Mouse (Mus musculus) embryonic stem cell, embryonic (primary cell): Measurements from ENCODE around the gene Slc4a1.

Source experiments
- CTCF ChIA-PET, 4 experiments: fragments of 300-600 bp in 2 of 4; fragments of 350-600 bp in 2 of 4; sonication (Branson Sonifier 250); formaldehyde crosslinking; loops; one replicate each; lab custom pipeline; 2022; ENCODE audit warnings: inconsistent platforms in 2 of 4; lab: Charles Lee
- POLR2A ChIA-PET, 4 experiments: fragments of 300-600 bp in 2 of 4; fragments of 350-600 bp in 2 of 4; sonication (Branson Sonifier 250); formaldehyde crosslinking; loops; one replicate each; lab custom pipeline; 2022; ENCODE audit warnings: antibody characterized with exemption in 4 of 4, inconsistent platforms in 1 of 4; lab: Charles Lee

Slc4a1 gene

GRCm38 (mm10) chr11:102393238-102393634, 27.2 kb upstream of the Slc4a1 start, which contains the start of gene Rundc3a:
Gene Rundc3a, plus strand, starts transcription at chr11:102393403.
- POLR2A ChIA-PET = interaction anchor here (0.6 to 35.7 kb wide), 56 partner anchors 8 to 735 kb away, joined by 3 to 1349 read pairs (median 4); partner anchors contain the start of genes Slc25a39 (in 4 of the 4), Ubtf (in 3 of the 4), Grn (in 2 of the 4) and Tmub2 (in 2 of the 4)

GRCm38 (mm10) chr11:102392441-102393237, 26.6 kb upstream of the Slc4a1 start:
- POLR2A ChIA-PET = interaction anchor here (0.6 to 35.7 kb wide), 56 partner anchors 9 to 734 kb away, joined by 3 to 1349 read pairs (median 4); partner anchors contain the start of genes Slc25a39 (in 4 of the 4), Ubtf (in 3 of the 4), Grn (in 2 of the 4) and Tmub2 (in 2 of the 4)
- CTCF ChIA-PET = interaction anchor here in 2 of 4 experiments (0.5 to 2.7 kb wide), 11 partner anchors 14 to 108 kb away, joined by 3 to 12 read pairs (median 5); partner anchors contain the start of genes Atxn7l3 (in 2 of the 2), Fam171a2 (in 1 of the 2), Grn (in 1 of the 2) and Slc25a39 (in 1 of the 2)

More at GRCm38 (mm10) chr11:102393238-102393634, 27.2 kb upstream of the Slc4a1 start, which contains the start of gene Rundc3a:
- CTCF ChIA-PET = interaction anchor here in 2 of 4 experiments (0.5 to 2.7 kb wide), 11 partner anchors 14 to 109 kb away, joined by 3 to 12 read pairs (median 5); partner anchors contain the start of genes Atxn7l3 (in 2 of the 2), Fam171a2 (in 1 of the 2), Grn (in 1 of the 2) and Slc25a39 (in 1 of the 2)

- ChIA-PET POLR2A (interaction anchor here in 3 of 4 experiments (0.6 to 35.7 kb wide), 9 partner anchors 10 to 781 kb away, joined by 3 to 1349 read pairs (median 5); partner anchors contain the start of genes Slc25a39 (in 2 of the 3), Tmub2 (in 1 of the 3) and Ubtf (in 1 of the 3)), CTCF (interaction anchor here in 2 of 4 experiments (0.6 to 0.8 kb wide), 3 partner anchors 12 to 288 kb away, joined by 3 to 6 read pairs (median 4); no protein-coding TSS in a partner anchor)
Measured at GRCm38 (mm10) chr11:102389436-102389835, 23.4 kb upstream of the Slc4a1 start.

- CTCF ChIA-PET = no interaction called here
- POLR2A ChIA-PET = interaction anchor here in 2 of 4 experiments (1.1 to 2.7 kb wide), 4 partner anchors 10 to 21 kb away, joined by 3 to 15 read pairs (median 5); no protein-coding TSS in a partner anchor
Measured at GRCm38 (mm10) chr11:102386121-102386520, 20.1 kb upstream of the Slc4a1 start.

GRCm38 (mm10) chr11:102385075-102385474, 19.1 kb upstream of the Slc4a1 start:
- ChIA-PET CTCF (no interaction called here), POLR2A (interaction anchor here in 2 of 4 experiments (1.3 to 2.7 kb wide), 7 partner anchors 8 to 101 kb away, joined by 4 to 16 read pairs (median 6); partner anchors contain the start of genes Rundc3a (in 1 of the 2) and Slc25a39 (in 1 of the 2))

GRCm38 (mm10) chr11:102384418-102384817, 18.4 kb upstream of the Slc4a1 start:
- ChIA-PET POLR2A (interaction anchor here (0.6 to 2.8 kb wide), 16 partner anchors 8 to 508 kb away, joined by 3 to 18 read pairs (median 5); partner anchors contain the start of genes Rundc3a (in 2 of the 4), Slc25a39 (in 2 of the 4) and Tmub2 (in 1 of the 4)), CTCF (interaction anchor here in 3 of 4 experiments (0.6 to 1.4 kb wide), 3 partner anchors 75 to 203 kb away, joined by 4 to 6 read pairs (median 4); no protein-coding TSS in a partner anchor)

- CTCF ChIA-PET = interaction anchor here in 2 of 4 experiments (1.2 to 1.4 kb wide), 4 partner anchors 36 to 128 kb away, joined by 3 to 4 read pairs (median 4); no protein-coding TSS in a partner anchor
- POLR2A ChIA-PET = interaction anchor here (0.5 to 2.8 kb wide), 21 partner anchors 7 to 99 kb away, joined by 3 to 18 read pairs (median 4); partner anchors contain the start of genes Rundc3a (in 2 of the 4) and Slc25a39 (in 2 of the 4)
Measured at GRCm38 (mm10) chr11:102383365-102384136, 17.5 kb upstream of the Slc4a1 start.

GRCm38 (mm10) chr11:102382794-102383193, 16.8 kb upstream of the Slc4a1 start:
- POLR2A ChIA-PET = interaction anchor here in 3 of 4 experiments (0.5 to 2.8 kb wide), 13 partner anchors 9 to 74 kb away, joined by 3 to 18 read pairs (median 5); partner anchors contain the start of genes Rundc3a (in 2 of the 3) and Slc25a39 (in 2 of the 3)
- CTCF ChIA-PET = interaction anchor here in 2 of 4 experiments (1.2 to 1.4 kb wide), 4 partner anchors 36 to 127 kb away, joined by 3 to 4 read pairs (median 4); no protein-coding TSS in a partner anchor

GRCm38 (mm10) chr11:102381341-102382100, 15.5 kb upstream of the Slc4a1 start:
- ChIA-PET POLR2A (interaction anchor here in 2 of 4 experiments (0.6 to 2.8 kb wide), 7 partner anchors 11 to 72 kb away, joined by 3 to 7 read pairs (median 4); partner anchors contain the start of genes Rundc3a (in 1 of the 2), Slc25a39 (in 1 of the 2) and Ubtf (in 1 of the 2)), CTCF (interaction anchor here in 1 of 4 experiments (1.5 kb wide), 1 partner anchor 72 kb away, joined by 4 read pairs; no protein-coding TSS in a partner anchor)

- CTCF ChIA-PET = interaction anchor here in 1 of 4 experiments (0.5 kb wide), 1 partner anchor 80 kb away, joined by 4 read pairs; no protein-coding TSS in a partner anchor
- POLR2A ChIA-PET = interaction anchor here in 3 of 4 experiments (0.7 to 6.2 kb wide), 6 partner anchors 21 to 61 kb away, joined by 3 to 333 read pairs (median 37); partner anchors contain the start of genes Ubtf (in 2 of the 3), Rundc3a (in 1 of the 3) and Slc25a39 (in 1 of the 3)
Measured at GRCm38 (mm10) chr11:102380091-102380490, 14.1 kb upstream of the Slc4a1 start.

- ChIA-PET CTCF (interaction anchor here (0.6 to 4.1 kb wide), 23 partner anchors 10 to 345 kb away, joined by 3 to 25 read pairs (median 4); partner anchors contain the start of genes BC030867 (in 1 of the 4), Grn (in 1 of the 4), Rundc3a (in 1 of the 4) and Tmub2 (in 1 of the 4)), POLR2A (interaction anchor here (0.8 to 8.0 kb wide), 44 partner anchors 8 to 739 kb away, joined by 3 to 333 read pairs (median 12); partner anchors contain the start of genes Slc25a39 (in 4 of the 4), Rundc3a (in 3 of the 4), Ubtf (in 3 of the 4) and Grn (in 2 of the 4))
Measured at GRCm38 (mm10) chr11:102377186-102377585, 11.2 kb upstream of the Slc4a1 start.

- CTCF ChIA-PET = interaction anchor here (0.5 to 4.1 kb wide), 32 partner anchors 9 to 128 kb away, joined by 3 to 25 read pairs (median 4); partner anchors contain the start of genes Slc25a39 (in 2 of the 4), BC030867 (in 1 of the 4), Fam171a2 (in 1 of the 4) and Rundc3a (in 1 of the 4)
Measured at GRCm38 (mm10) chr11:102376196-102376835, 10.3 kb upstream of the Slc4a1 start.

GRCm38 (mm10) chr11:102375196-102376173, 9.5 kb upstream of the Slc4a1 start:
- CTCF ChIA-PET = interaction anchor here (0.5 to 4.1 kb wide), 31 partner anchors 8 to 400 kb away, joined by 3 to 25 read pairs (median 4); partner anchors contain the start of genes Slc25a39 (in 2 of the 4), Fam171a2 (in 1 of the 4), Slc4a1 (in 1 of the 4) and Tmub2 (in 1 of the 4)
- POLR2A ChIA-PET = interaction anchor here (0.5 to 8.0 kb wide), 108 partner anchors 8 to 933 kb away, joined by 3 to 333 read pairs (median 6); partner anchors contain the start of genes Rundc3a (in 4 of the 4), Grn (in 3 of the 4), Slc25a39 (in 3 of the 4) and Ubtf (in 3 of the 4)

More at GRCm38 (mm10) chr11:102376196-102376835, 10.3 kb upstream of the Slc4a1 start:
- POLR2A ChIA-PET = interaction anchor here (0.5 to 8.0 kb wide), 104 partner anchors 8 to 934 kb away, joined by 3 to 333 read pairs (median 6); partner anchors contain the start of genes Rundc3a (in 4 of the 4), Slc25a39 (in 4 of the 4), Grn (in 3 of the 4) and Ubtf (in 3 of the 4)
